Mouse (Mus musculus) liver, adult (tissue): ENCODE measurements at regions not wholly inside any gene's neighbourhood (a gene's known extent, or its start where the extent isn't known, plus 50 kb on each side); places are given as distances from the start of the nearest gene placed in this dataset.
A peak's percentile ranks its signal among the peaks of the same experiment; 100 is the strongest.

Experiments used
- GATA4 ChIP-seq: IDR thresholded peaks from 2 replicates; pipeline ENCODE4 v1.6.1; 2014; ENCODE audit warnings: mild to moderate bottlenecking, low read length; ENCODE audit not compliant: insufficient replicate concordance

DNA sequence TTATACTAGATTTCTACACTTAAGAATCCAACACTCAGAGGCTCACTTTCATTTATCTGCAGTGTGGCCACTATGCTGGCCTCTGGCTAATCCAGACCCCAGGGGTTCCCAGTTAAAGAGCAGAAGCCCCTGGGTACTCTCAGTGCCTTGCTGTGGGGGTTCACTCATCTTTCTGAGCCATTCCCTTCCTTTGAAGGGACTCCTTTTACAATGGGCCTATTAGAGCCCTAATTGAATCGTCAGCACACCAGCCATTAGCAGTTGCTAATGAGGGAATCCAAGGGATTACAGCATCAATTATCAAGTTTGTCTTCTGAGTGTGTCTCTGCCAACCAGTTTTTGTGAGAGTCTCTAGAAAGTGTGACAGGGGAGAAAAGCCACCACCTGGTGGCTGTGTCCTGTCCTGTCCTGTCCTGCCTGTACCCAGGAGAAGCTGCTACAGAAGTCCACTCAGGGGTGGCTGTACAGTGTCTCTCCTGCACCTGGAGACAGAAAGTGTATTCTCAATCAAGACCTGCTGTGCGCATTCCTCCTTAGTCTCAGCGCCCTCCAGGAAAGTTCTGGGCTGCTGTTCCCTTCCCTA lies 188.1 kb downstream of the Emp1 start:
- TF ChIP-seq GATA4, result no peak

DNA sequence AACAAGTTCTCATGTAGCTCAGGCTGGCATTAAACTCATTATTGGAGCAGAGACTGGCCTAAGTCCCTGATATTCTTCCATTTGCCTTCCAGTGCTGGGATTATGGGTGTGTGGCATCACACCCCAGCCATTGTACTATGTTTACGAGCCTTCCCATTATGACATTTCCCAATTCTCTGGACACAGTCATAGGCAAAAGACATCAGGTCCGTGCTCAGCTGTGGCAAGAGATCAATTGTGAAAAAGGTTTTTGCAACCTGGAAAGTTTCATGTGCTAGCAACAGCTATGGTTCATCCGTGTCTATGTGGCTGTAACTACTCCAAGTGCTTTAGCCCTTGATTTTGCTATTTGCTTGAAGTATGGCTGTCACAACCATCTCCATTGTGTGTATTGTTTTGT lies 190.1 kb downstream of the Emp1 start:
- no peak for TF ChIP-seq GATA4

DNA sequence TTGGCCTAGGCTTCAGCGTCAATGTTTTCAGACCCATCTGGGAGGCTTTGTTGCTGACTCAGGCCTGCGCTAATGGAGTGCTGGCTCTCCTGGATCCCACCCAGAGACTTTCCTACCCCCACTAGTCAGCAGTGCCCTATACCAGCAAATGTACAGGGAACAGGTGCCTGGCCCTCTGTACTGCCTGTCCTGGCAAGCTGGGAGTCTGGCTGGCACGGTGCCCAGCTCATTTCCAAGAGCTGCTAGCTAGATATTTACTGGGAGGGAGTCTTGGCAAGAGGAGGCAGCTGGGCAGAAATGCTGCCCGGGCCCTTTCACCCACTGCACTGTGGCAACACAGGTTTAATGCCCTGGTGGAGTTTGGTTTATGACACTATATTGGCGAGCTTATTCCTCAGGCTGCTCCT lies 197.2 kb downstream of the Emp1 start:
- TF ChIP-seq GATA4, result no peak

DNA sequence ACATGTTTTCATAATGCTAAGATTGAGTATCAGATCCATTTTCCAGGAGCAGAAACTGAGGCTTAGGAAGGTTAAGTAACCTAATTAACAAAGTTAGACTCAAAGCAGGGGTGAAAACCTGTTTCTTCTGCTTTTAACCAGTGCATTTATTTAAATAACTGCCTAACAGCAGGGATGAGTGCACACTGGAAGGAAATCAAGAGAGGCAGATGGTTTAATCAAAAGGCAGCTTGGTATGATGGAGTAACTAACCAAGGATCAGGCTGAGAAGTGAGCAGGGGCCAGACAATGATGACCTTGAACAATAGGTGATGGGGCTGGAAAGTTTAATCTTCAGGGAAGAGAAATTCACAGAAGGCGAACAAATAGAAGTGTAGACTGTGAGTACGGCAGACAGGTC lies 199.9 kb downstream of the Emp1 start:
- no peak for TF ChIP-seq GATA4

GRCm38 (mm10) chr6:135563766-135564165 lies 201.4 kb downstream of the Emp1 start:
- no peak for TF ChIP-seq GATA4

DNA sequence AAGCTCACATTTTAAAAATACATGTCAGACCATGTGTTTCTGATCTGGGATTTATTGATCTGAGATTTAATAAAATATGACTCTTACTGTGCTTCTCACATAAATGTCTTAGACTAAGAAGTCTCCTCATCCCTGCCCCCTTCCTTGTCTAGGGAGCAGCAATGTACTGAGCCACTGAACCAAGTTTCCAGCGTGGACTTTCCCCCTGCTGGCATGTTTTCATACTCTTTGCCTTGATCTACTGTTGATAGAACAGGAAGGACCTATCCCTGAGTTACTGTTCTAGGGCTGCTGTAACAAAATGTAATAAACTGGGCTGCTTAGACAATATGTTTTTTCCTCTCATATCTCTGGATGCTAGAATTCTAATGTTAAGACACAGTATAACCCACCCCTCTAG lies 206.7 kb downstream of the Emp1 start:
- no peak for TF ChIP-seq GATA4

GRCm38 (mm10) chr6:135575294-135575693 lies 212.9 kb downstream of the Emp1 start:
- TF ChIP-seq GATA4, result 0 out of 2 replicates have a peak, but pooled peaks have one; percentile 11

- TF ChIP-seq GATA4, result no peak
Measured at GRCm38 (mm10) chr6:135578728-135579127, 216.4 kb downstream of the Emp1 start.

- TF ChIP-seq GATA4, result no peak
Measured at GRCm38 (mm10) chr6:135582567-135582966, 220.2 kb downstream of the Emp1 start.

DNA sequence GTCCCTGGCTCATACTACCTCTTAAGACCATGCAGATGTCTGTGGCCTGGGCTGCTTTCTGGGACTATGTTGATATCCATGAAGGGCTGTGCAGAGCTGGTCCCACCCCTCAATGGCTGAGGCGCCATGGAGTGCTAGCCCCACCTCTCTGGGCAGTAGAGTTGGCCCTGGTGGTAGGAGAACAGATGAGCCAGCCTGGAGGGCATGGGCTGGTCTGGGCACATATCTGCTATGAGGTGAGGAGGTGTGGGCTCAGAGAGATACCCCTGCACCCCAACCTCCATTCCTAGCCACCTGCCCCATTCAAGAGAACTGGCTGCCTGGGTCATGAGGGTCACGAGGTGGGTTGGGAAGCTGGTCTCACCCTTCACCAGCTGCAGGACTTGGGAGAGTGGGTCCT lies 222.4 kb downstream of the Emp1 start:
- TF ChIP-seq GATA4, result no peak

DNA sequence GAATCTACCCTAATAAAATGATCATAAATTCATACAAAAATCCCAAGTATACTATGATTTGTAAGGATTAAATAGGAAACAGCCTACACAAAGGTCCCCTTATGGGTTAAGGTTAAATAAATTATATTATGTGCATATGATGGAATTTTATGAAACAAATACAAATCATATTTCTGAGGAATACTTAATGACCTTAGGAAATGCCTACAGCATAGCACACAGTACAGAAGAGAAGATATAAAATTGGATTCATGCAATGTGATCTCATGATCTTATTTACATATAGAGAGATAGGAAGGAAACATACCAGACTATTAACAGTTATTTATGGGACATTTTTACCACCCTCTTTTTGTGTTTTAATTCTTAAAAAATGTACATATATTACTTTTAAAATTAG lies 227.7 kb downstream of the Emp1 start:
- TF ChIP-seq GATA4, result no peak

- no peak for TF ChIP-seq GATA4
Measured at GRCm38 (mm10) chr6:135591085-135591484, 228.7 kb downstream of the Emp1 start.

GRCm38 (mm10) chr6:135596358-135596757 lies 234.0 kb downstream of the Emp1 start:
- no peak for TF ChIP-seq GATA4

DNA sequence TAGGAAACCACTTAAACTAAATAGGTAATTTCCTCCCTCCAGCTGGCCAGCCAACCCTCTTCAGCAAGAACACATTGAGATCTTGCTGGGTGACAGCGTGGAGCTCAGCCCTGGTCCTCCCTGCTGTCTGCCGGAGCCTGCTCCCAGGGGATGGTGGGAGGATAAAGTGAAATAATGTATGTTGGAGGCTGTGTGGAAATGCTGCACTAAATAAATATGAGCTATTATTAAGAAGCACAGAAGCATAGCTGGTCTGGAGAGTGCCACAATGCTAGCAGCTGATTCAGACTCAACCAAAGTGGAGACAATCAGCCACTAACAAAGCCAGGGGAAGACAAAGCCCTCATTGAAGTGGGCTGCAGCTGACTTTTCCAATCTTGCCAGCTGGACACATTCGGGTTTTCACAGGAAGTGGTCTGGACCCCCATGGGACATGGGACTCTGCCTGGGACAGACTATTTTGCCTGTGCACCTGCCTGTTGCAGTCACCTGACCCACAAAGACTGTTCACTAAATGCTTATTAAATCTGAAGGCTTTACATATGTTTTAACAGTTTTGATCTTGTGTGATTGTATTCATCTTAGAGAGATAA lies 248.3 kb downstream of the Emp1 start:
- no peak for TF ChIP-seq GATA4

- TF ChIP-seq GATA4, result no peak
Measured at GRCm38 (mm10) chr6:135627928-135628327, 265.6 kb downstream of the Emp1 start.

- no peak for TF ChIP-seq GATA4
Measured at GRCm38 (mm10) chr6:135629236-135629635, 266.9 kb downstream of the Emp1 start.

DNA sequence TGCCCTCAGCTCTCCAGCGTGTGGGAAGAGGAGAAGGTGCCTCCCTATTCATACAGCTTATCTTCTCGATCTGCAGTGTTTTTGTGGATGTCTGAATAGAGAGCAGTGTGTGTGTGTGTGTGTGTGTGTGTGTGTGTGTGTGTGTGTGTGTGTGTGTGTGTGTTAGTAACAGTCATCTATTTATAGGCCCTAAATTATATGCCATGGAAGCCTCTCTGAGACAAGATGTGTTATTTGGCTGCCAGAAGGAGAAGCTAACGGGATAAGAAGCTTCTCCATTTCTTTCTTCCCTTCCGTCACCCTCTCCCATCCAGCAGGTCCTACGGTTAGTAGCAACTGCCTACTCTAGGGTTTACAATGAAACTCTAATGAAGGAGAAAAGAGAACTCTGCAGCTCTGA lies 270.3 kb downstream of the Emp1 start:
- TF ChIP-seq GATA4, result no peak
